Mouse (Mus musculus): Measurements from ENCODE around the gene Polr1c. TPM values are rescaled to one million over a fixed set of nuclear protein-coding genes. Genes with fewer than 3 reads are reported as not detected.

Gene Polr1c
- polyA plus RNA-seq (2014; fragmentation: Illumina TruSeq; extraction: RNeasy Lipid Tissue Mini Kit (QIAGEN cat#74804); ENCODE audit: low read depth, low replicate concordance) = 19.8 TPM

GRCm38 (mm10) chr17:46247512-46248188, at the start of gene Polr1c, which contains the start of gene Yipf3:
Polr1c (minus strand) TSS chr17:46248054.
Yipf3 (plus strand) TSS chr17:46248080.

GRCm38 (mm10) chr17:46282483-46283123, 34.7 kb upstream of the Polr1c start, which contains the start of gene Tjap1:
Tjap1 (minus strand) TSS chr17:46283026.

GRCm38 (mm10) chr17:46253452-46254084, 5.7 kb upstream of the Polr1c start, which contains the start of gene Lrrc73:
Lrrc73 (plus strand) TSS chr17:46253531.

GRCm38 (mm10) chr17:46202421-46203071, 45.3 kb downstream of the Polr1c start, which contains the start of the genes Polh and Xpo5:
Polh (minus strand) TSS chr17:46202645.
Xpo5 (plus strand) TSS chr17:46202782.

Other genes with a start within 250 kb of the Polr1c start
- 517 TPM for gene Vegfa, start 215.7 kb downstream of the Polr1c start, polyA plus RNA-seq (2014; fragmentation: Illumina TruSeq; extraction: RNeasy Lipid Tissue Mini Kit (QIAGEN cat#74804); ENCODE audit: low read depth, low replicate concordance)
- gene Mrps18a, start 137.1 kb downstream of the Polr1c start, polyA plus RNA-seq (2014; fragmentation: Illumina TruSeq; extraction: RNeasy Lipid Tissue Mini Kit (QIAGEN cat#74804); ENCODE audit: low read depth, low replicate concordance) = 127 TPM
- gene Rsph9, start 103.8 kb downstream of the Polr1c start, polyA plus RNA-seq (2014; fragmentation: Illumina TruSeq; extraction: RNeasy Lipid Tissue Mini Kit (QIAGEN cat#74804); ENCODE audit: low read depth, low replicate concordance) = 0.68 TPM
- gene Mad2l1bp, start 94.5 kb downstream of the Polr1c start, polyA plus RNA-seq (2014; fragmentation: Illumina TruSeq; extraction: RNeasy Lipid Tissue Mini Kit (QIAGEN cat#74804); ENCODE audit: low read depth, low replicate concordance) = 20.1 TPM
- 87.3 TPM for gene Gtpbp2, start 87.0 kb downstream of the Polr1c start, polyA plus RNA-seq (2014; fragmentation: Illumina TruSeq; extraction: RNeasy Lipid Tissue Mini Kit (QIAGEN cat#74804); ENCODE audit: low read depth, low replicate concordance)
- gene Polh, start 45.4 kb downstream of the Polr1c start, polyA plus RNA-seq (2014; fragmentation: Illumina TruSeq; extraction: RNeasy Lipid Tissue Mini Kit (QIAGEN cat#74804); ENCODE audit: low read depth, low replicate concordance) = 5.9 TPM
- gene Xpo5, start 45.3 kb downstream of the Polr1c start, polyA plus RNA-seq (2014; fragmentation: Illumina TruSeq; extraction: RNeasy Lipid Tissue Mini Kit (QIAGEN cat#74804); ENCODE audit: low read depth, low replicate concordance) = 19.4 TPM
- gene Yipf3, start within 50 bp of the Polr1c start, polyA plus RNA-seq (2014; fragmentation: Illumina TruSeq; extraction: RNeasy Lipid Tissue Mini Kit (QIAGEN cat#74804); ENCODE audit: low read depth, low replicate concordance) = 59.4 TPM
- gene Lrrc73, start 5.5 kb upstream of the Polr1c start, polyA plus RNA-seq (2014; fragmentation: Illumina TruSeq; extraction: RNeasy Lipid Tissue Mini Kit (QIAGEN cat#74804); ENCODE audit: low read depth, low replicate concordance) = not detected
- gene Tjap1, start 35.0 kb upstream of the Polr1c start, polyA plus RNA-seq (2014; fragmentation: Illumina TruSeq; extraction: RNeasy Lipid Tissue Mini Kit (QIAGEN cat#74804); ENCODE audit: low read depth, low replicate concordance) = 31.8 TPM
- not detected for gene Dlk2, start 49.4 kb upstream of the Polr1c start, polyA plus RNA-seq (2014; fragmentation: Illumina TruSeq; extraction: RNeasy Lipid Tissue Mini Kit (QIAGEN cat#74804); ENCODE audit: low read depth, low replicate concordance)
- 4.1 TPM for gene Abcc10, start 80.3 kb upstream of the Polr1c start, polyA plus RNA-seq (2014; fragmentation: Illumina TruSeq; extraction: RNeasy Lipid Tissue Mini Kit (QIAGEN cat#74804); ENCODE audit: low read depth, low replicate concordance)
- 12.4 TPM for gene Zfp318, start 135.7 kb upstream of the Polr1c start, polyA plus RNA-seq (2014; fragmentation: Illumina TruSeq; extraction: RNeasy Lipid Tissue Mini Kit (QIAGEN cat#74804); ENCODE audit: low read depth, low replicate concordance)
- 2.5 TPM for gene Crip3, start 180.9 kb upstream of the Polr1c start, polyA plus RNA-seq (2014; fragmentation: Illumina TruSeq; extraction: RNeasy Lipid Tissue Mini Kit (QIAGEN cat#74804); ENCODE audit: low read depth, low replicate concordance)
- not detected for gene Slc22a7, start 190.4 kb upstream of the Polr1c start, polyA plus RNA-seq (2014; fragmentation: Illumina TruSeq; extraction: RNeasy Lipid Tissue Mini Kit (QIAGEN cat#74804); ENCODE audit: low read depth, low replicate concordance)
- gene Ttbk1, start 239.6 kb upstream of the Polr1c start, polyA plus RNA-seq (2014; fragmentation: Illumina TruSeq; extraction: RNeasy Lipid Tissue Mini Kit (QIAGEN cat#74804); ENCODE audit: low read depth, low replicate concordance) = 0.10 TPM
- gene Dnph1, start 248.7 kb upstream of the Polr1c start, polyA plus RNA-seq (2014; fragmentation: Illumina TruSeq; extraction: RNeasy Lipid Tissue Mini Kit (QIAGEN cat#74804); ENCODE audit: low read depth, low replicate concordance) = 1.6 TPM